Mouse (Mus musculus): ENCODE data around the gene Slc22a3. TPM values are rescaled to one million over a fixed set of nuclear protein-coding genes. Genes with fewer than 3 reads are reported as not detected.

The Slc22a3 gene
- polyA plus RNA-seq, 1 experiment = 1.5 TPM

DNA sequence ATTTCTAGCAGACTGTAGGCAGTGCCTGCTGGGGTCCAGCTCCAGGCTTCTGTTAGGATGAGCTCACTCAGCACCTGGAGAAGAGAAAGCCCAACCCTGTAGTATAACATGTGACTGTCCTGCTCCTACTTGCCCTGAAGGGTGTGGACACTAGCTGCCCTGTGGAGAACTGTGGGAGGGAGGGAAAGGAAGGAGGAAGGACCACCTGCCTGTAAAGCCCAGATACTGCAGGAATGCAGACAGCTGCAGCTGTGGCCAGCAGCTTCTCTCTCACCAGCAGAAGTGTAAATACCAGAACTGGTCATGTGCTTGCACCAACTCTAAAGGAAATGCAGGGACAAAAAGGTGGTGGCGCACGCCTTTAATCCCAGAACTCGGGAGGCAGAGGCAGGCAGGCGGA, 137.2 kb downstream of the Slc22a3 start:
- Histone ChIP-seq H3K4me3 (ENCODE audit: insufficient read depth, low read length) (no peak overlapping the region), H3K4me1 (ENCODE audit: control insufficient read depth, insufficient read depth, low read length) (no peaks in the 10 kb centered on the region), H3K27ac (ENCODE audit: insufficient read depth, low read length) (no peak overlapping the region)
- TF ChIP-seq CTCF (IDR thresholded peaks at IDR 0.05; ENCODE audit: extremely low read depth, insufficient read depth, low read length) = no peak
- no peak for TF ChIP-seq POLR2A (IDR thresholded peaks at IDR 0.05; ENCODE audit: extremely low read depth, insufficient read depth, low read length)

DNA sequence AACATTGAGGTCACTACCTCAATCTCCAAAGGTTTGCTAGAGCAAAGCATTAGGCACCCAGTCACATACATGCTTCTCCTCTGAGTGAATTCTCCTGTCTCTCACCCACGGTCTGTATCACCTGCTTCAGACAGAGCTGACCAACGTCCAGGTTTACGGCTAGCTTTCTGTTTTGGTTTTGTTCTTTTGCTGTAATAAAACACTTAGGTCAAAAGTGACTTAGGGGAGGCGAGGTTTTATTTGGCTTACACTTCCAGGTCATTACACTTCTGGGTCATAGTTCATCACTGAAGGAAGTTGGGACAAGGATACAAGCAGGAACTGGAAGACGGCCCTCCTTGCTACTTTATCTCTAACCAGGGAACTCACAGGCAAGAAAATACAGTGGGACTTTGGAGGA, 138.1 kb downstream of the Slc22a3 start:
- Histone ChIP-seq H3K4me1 (ENCODE audit: control insufficient read depth, insufficient read depth, low read length) (no peaks in the 10 kb centered on the region), H3K4me3 (ENCODE audit: insufficient read depth, low read length) (no peak overlapping the region), H3K27ac (ENCODE audit: insufficient read depth, low read length) (no peak overlapping the region)
- TF ChIP-seq POLR2A (IDR thresholded peaks at IDR 0.05; ENCODE audit: extremely low read depth, insufficient read depth, low read length) = no peak
- TF ChIP-seq CTCF (IDR thresholded peaks at IDR 0.05; ENCODE audit: extremely low read depth, insufficient read depth, low read length) = no peak

Other genes starting within 250 kb of the Slc22a3 start
- gene Map3k4, start 188.9 kb downstream of the Slc22a3 start, polyA plus RNA-seq (2012; rRNA removed) = 25.4 and 28.1 TPM in 2 replicates
- gene Plg, start 129.1 kb downstream of the Slc22a3 start, polyA plus RNA-seq (2012; rRNA removed) = 0.10 and 0.13 TPM in 2 replicates
- 1.0 and 1.2 TPM in 2 replicates for gene Slc22a2, start 76.4 kb upstream of the Slc22a3 start, polyA plus RNA-seq (2012; rRNA removed)
- gene Slc22a1, start 168.1 kb upstream of the Slc22a3 start, polyA plus RNA-seq (2012; rRNA removed) = 0.90 and 1.9 TPM in 2 replicates

Data from cortical plate, adult 2 months (tissue).